Mouse (Mus musculus): ENCODE results near the gene Tmem184b.

Tmem184b gene

DNA sequence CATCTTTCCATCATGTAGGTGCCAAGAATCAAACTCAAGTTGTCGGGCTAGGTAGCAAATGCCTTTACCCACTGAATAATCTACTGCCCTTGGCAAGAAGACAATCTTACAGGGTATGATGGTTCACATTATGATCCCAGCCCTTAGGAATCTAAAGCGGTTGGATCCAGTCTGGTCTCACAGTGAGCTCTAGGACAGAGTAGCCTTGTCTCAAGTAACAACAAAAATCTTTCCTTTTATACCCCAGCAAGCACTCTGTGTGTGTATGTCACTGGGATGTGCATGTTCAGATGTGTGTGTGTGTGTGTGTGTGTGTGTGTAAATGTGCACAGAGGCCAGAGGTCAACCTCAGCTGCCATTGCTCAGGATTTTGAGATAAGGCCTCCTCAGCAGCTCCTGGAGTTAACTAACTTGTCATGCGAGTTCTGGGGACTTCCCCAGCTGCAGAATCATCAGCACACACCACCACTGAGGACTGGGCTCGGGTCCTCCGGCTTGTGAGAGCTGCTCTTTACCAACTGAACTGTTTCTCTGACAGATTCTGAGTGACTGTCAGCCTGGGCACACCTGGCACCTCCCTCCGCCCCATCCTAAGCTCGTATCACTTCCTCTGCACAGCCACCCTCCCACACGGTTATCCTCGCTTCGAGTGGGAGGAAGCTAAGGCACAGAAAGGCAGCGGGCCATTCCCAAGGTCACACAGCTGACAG is 80.9 kb downstream of the Tmem184b start:
- no peak for DNase-seq (ENCODE audit: low read depth in 1 of 2, low spot score in 2 of 2)

DNA sequence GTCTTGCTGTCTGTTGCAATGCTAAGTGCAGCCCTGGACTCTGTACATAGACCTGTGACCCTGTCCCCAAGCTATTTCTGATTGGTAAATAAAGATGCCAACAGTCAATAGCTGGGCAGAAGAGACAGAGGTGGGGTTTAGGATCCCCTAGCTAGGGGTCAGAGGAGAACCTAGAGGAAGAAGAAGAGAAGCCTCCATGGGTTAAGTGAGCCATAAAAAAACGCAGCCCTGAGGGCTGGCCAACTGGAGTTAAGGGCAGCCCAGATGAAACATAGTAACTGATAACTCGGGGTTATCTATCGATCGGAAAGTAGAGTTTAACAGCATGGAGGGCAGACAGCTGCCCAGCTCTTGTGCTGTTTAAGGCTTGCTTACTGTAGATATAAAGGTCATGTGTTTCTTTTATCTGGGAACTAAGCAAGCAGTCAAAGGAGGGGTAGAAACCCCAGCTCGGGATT is 81.6 kb downstream of the Tmem184b start:
- DNase-seq (ENCODE audit: low read depth in 1 of 2, low spot score in 2 of 2), result no peak

DNA sequence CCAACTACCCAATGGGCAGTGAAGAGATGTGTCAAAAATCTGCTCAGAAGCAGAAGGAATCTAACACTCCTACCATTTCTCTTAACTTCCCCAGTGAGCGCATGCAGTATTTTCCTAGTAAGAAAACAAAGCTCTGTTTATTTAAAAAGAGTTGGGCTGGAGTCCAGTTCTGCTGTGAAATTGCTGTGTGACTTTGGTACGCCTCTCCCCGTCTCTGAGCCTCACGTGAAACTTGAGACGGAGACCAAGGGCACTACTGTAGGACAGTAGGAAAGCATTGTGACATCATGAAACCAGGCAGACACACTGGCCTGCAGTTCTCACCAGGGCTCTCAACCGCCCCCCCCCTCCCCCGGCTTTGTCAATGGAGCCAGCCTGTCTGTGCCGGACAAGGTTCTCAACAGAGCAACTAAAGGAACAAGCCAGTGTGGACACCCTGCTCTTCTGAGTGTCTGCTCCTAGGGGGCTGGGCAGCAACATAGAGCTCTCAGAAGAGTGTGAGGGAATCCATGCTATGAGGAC is 89.5 kb downstream of the Tmem184b start:
- no peak for DNase-seq (ENCODE audit: low read depth in 1 of 2, low spot score in 2 of 2)

All from monocyte, adult 2 months (primary cell).